10 mouse cellular contexts compared by ENCODE assay signal in the genomic region with DNA sequence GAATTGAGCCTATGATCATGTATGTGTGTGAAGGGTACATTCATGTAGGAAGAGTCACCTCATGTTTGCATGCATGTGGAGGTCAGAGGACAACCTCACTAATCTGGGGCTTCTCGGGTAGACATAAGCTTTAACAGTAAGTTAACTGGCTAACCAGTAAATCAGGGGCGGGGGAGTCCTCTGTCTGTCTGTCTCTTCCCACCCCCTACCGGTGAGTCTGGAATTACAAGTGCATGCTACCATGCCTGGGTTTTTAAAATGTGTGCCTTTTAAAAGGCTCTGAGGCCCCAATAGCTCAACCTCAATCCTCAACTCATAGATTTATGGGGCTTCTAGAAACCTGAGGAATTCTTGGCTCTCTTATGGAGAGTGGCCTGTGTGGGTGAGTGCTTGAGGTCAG. TPM values are rescaled to one million over a fixed set of nuclear protein-coding genes. Genes with fewer than 3 reads are reported as not detected.
DNase-seq lines count a peak whose midpoint lies in the region; ATAC-seq and TF ChIP-seq lines count a peak whose summit lies in the region.
"Had no signal": no experiment of that assay in that cellular context is flagged by ENCODE, and none has a peak within 500 bp of the region (broad histone marks: within the 10 kb centered on the region; RNA-seq: fewer than 3 reads in every experiment).

No protein-coding gene starts in this region.

- no peak overlapping the region for H3K27ac ChIP-seq in kidney, adult 2 months (ENCODE audit: insufficient read depth, low read depth, low read length)
- H3K27ac ChIP-seq in kidney, embryonic 15.5 days, result no peak overlapping the region
- H3K27ac ChIP-seq: limb, embryonic 15.5 days had no signal

- DNase-seq in kidney, adult 2 months, result peak; percentile 7
- peak; percentile 53 to 59 for DNase-seq in B cell, adult 2 months
- peak; percentile 68 for DNase-seq in R1 (ENCODE audit: low read depth, low spot score)
- DNase-seq in lung, postnatal 36 days, result peak; percentile 49
- DNase-seq in yolk sac, embryonic 10.5 days (ENCODE audit: low spot score), result no peak
- DNase-seq in gastrocnemius, postnatal 4 days (ENCODE audit: low spot score in 2 of 2), result no peak

- no peak overlapping the region for H3K4me2 ChIP-seq in kidney, embryonic 15.5 days
- H3K4me2 ChIP-seq: limb, embryonic 15.5 days had no signal

- no peaks in the 10 kb centered on the region for H3K9me3 ChIP-seq in kidney, embryonic 15.5 days (replicated peaks)
- H3K9me3 ChIP-seq: limb, embryonic 15.5 days had no signal

- ATAC-seq in kidney, embryonic 15.5 days (replicated peaks; ENCODE audit: low FRiP score), result no peak

- no peaks in the 10 kb centered on the region for H3K27me3 ChIP-seq in kidney, adult 2 months (replicated peaks; ENCODE audit: control insufficient read depth, insufficient read depth, low read length)
- no peaks in the 10 kb centered on the region for H3K27me3 ChIP-seq in kidney, embryonic 15.5 days
- H3K27me3 ChIP-seq: limb, embryonic 15.5 days had no signal

- TF ChIP-seq CTCF in kidney, adult 2 months (conservative IDR thresholded peaks at IDR 0.05; ENCODE audit: insufficient read depth, insufficient read length, low read depth, low read length), result 0 out of 2 replicates have a peak, but pooled peaks have one; percentile 21

- no peaks in the 10 kb centered on the region for H3K36me3 ChIP-seq in kidney, adult 2 months (ENCODE audit: control insufficient read depth, insufficient read depth, low read length)
- H3K36me3 ChIP-seq in kidney, embryonic 15.5 days, result no peaks in the 10 kb centered on the region
- H3K36me3 ChIP-seq: limb, embryonic 15.5 days had no signal

- no peak overlapping the region for H3K9ac ChIP-seq in kidney, embryonic 15.5 days
- H3K9ac ChIP-seq: limb, embryonic 15.5 days had no signal

- no peak overlapping the region for H3K4me3 ChIP-seq in kidney, adult 2 months (ENCODE audit: insufficient read depth, low read depth, low read length)
- H3K4me3 ChIP-seq in kidney, embryonic 15.5 days (replicated peaks), result no peak overlapping the region
- H3K4me3 ChIP-seq: limb, embryonic 15.5 days had no signal

- H3K4me1 ChIP-seq in kidney, adult 2 months (ENCODE audit: control insufficient read depth, insufficient read depth, low read length), result peaks cover 4% of the 10 kb centered on the region; the same call in 1 of the 2 replicates
- H3K4me1 ChIP-seq in kidney, embryonic 15.5 days, result peaks cover 9% of the 10 kb centered on the region

- TF ChIP-seq POLR2A in kidney, adult 2 months (IDR thresholded peaks at IDR 0.05; ENCODE audit: low read depth, low read length), result no peak

- 6% methylated on average over 3 of the region's 3 CpGs for WGBS in kidney, adult 2 months
- 16% methylated on average over 3 of the region's 3 CpGs for WGBS in kidney, embryonic 15.5 days

RNA-seq across cellular contexts. Expression of a gene that starts 3.2 kb away (rescaled TPM):
- 6.1 and 7.0 TPM in 2 replicates for polyA plus RNA-seq in kidney, adult 2 months (2012; rRNA removed)
- polyA plus RNA-seq in kidney, embryonic 15.5 days (2015; fragmentation: Nextera tagmentation; extraction: Ambion mirVana), result 15.3 and 16.8 TPM in 2 replicates
- 1 to 10 TPM; 4.9 to 5.4 TPM for total RNA-seq in gastrocnemius, postnatal 4 days (2021)

RNA-seq across cellular contexts. Expression of a gene that starts 8.6 kb away (rescaled TPM):
- polyA plus RNA-seq in kidney, adult 2 months (2012; rRNA removed), result 2.8 and 3.8 TPM in 2 replicates
- polyA plus RNA-seq in kidney, embryonic 15.5 days (2015; fragmentation: Nextera tagmentation; extraction: Ambion mirVana), result 0.66 and 0.77 TPM in 2 replicates
- total RNA-seq in gastrocnemius, postnatal 4 days (2021), result 1 to 10 TPM in 1 of 2 experiments, under 1 TPM in 1; 0.91 to 1.1 TPM

RNA-seq across cellular contexts. Expression of a gene that starts 21.6 kb away (rescaled TPM):
- polyA plus RNA-seq in kidney, adult 2 months (2012; rRNA removed), result 0.11 TPM in 1 of 2 replicates, not detected in the other
- not detected in 2 replicates for polyA plus RNA-seq in kidney, embryonic 15.5 days (2015; fragmentation: Nextera tagmentation; extraction: Ambion mirVana)
- total RNA-seq in gastrocnemius, postnatal 4 days (2021), result not detected
- polyA plus RNA-seq: limb, embryonic 15.5 days; neural tube, embryonic 14.5 days had no signal

RNA-seq across cellular contexts. Expression of a gene that starts 34.1 kb away (rescaled TPM):
- polyA plus RNA-seq in kidney, adult 2 months (2012; rRNA removed), result not detected in 2 replicates
- not detected in 2 replicates for polyA plus RNA-seq in kidney, embryonic 15.5 days (2015; fragmentation: Nextera tagmentation; extraction: Ambion mirVana)
- total RNA-seq in gastrocnemius, postnatal 4 days (2021), result not detected
- total RNA-seq: heart, postnatal 25 days had no signal
- polyA plus RNA-seq: limb, embryonic 15.5 days had no signal

RNA-seq across cellular contexts. Expression of a gene that starts 43.8 kb away (rescaled TPM):
- polyA plus RNA-seq in kidney, adult 2 months (2012; rRNA removed), result 0.04 TPM in 1 of 2 replicates, not detected in the other
- polyA plus RNA-seq in kidney, embryonic 15.5 days (2015; fragmentation: Nextera tagmentation; extraction: Ambion mirVana), result 0.47 and 0.64 TPM in 2 replicates
- total RNA-seq in gastrocnemius, postnatal 4 days (2021), result not detected
- total RNA-seq: heart, postnatal 25 days had no signal

Comparison
In these comparisons a context has a peak if more than half of its experiments do, and no peak if none do; other contexts are left out.
1. DNase-seq: peak in kidney, adult 2 months (single experiment), B cell, adult 2 months (2 of 2), R1 (single experiment) and lung, postnatal 36 days (single experiment); none in yolk sac, embryonic 10.5 days (single experiment) and gastrocnemius, postnatal 4 days (0 of 2).